Mouse (Mus musculus): Measurements from ENCODE around the gene Havcr1. TPM values are rescaled to one million over a fixed set of nuclear protein-coding genes. Genes with fewer than 3 reads are reported as not detected.
"Not testable (repeated sequence)": the region's sequence is repeated elsewhere in the genome, so short reads cannot be mapped to it uniquely, and the experiment has no call there.

The Havcr1 gene
- not detected for total RNA-seq (2021)

- not testable (repeated sequence) for DNase-seq (ENCODE audit: extremely low spot score in 1 of 2, low spot score in 2 of 2)
- intact Hi-C loops (cut with DNase I), result loop anchor here (10.0 kb wide), 1 partner anchor 290 kb away; no protein-coding TSS in a partner anchor
These were observed at the start of gene Havcr1 for GRCm38 (mm10) chr11:46735076-46735475. Gene Havcr1 (plus strand): TSS chr11:46735080.

GRCm38 (mm10) chr11:46690136-46690535 is 44.7 kb upstream of the Havcr1 start:
- DNase-seq (ENCODE audit: extremely low spot score in 1 of 2, low spot score in 2 of 2), result no peak
- intact Hi-C loops (cut with DNase I), result loop anchor here (10.0 kb wide), 1 partner anchor 55 kb away; no protein-coding TSS in a partner anchor

GRCm38 (mm10) chr11:46695849-46696248 is 39.0 kb upstream of the Havcr1 start:
- intact Hi-C loops (cut with DNase I), result loop anchor here (10.0 kb wide), 1 partner anchor 49 kb away; no protein-coding TSS in a partner anchor
- not testable (repeated sequence) for DNase-seq (ENCODE audit: extremely low spot score in 1 of 2, low spot score in 2 of 2)

GRCm38 (mm10) chr11:46697433-46698277 is 37.2 kb upstream of the Havcr1 start:
- intact Hi-C loops (cut with DNase I), result loop anchor here (10.0 kb wide), 1 partner anchor 47 kb away; no protein-coding TSS in a partner anchor
- no peak for DNase-seq (ENCODE audit: extremely low spot score in 1 of 2, low spot score in 2 of 2)

GRCm38 (mm10) chr11:46698278-46698655 is 36.6 kb upstream of the Havcr1 start:
- DNase-seq (ENCODE audit: extremely low spot score in 1 of 2, low spot score in 2 of 2), result no peak
- intact Hi-C loops (cut with DNase I), result loop anchor here (10.0 kb wide), 1 partner anchor 47 kb away; no protein-coding TSS in a partner anchor

GRCm38 (mm10) chr11:46698830-46699229 is 36.0 kb upstream of the Havcr1 start:
- intact Hi-C loops (cut with DNase I), result loop anchor here (10.0 kb wide), 1 partner anchor 46 kb away; no protein-coding TSS in a partner anchor
- DNase-seq (ENCODE audit: extremely low spot score in 1 of 2, low spot score in 2 of 2), result no peak

GRCm38 (mm10) chr11:46706664-46707356 is 28.1 kb upstream of the Havcr1 start, which contains the start of gene Timd2:
Gene Timd2 (minus strand): TSS chr11:46707061.
- no peak for DNase-seq (ENCODE audit: extremely low spot score in 1 of 2, low spot score in 2 of 2)
- intact Hi-C loops (cut with DNase I), result no loop called here

DNA sequence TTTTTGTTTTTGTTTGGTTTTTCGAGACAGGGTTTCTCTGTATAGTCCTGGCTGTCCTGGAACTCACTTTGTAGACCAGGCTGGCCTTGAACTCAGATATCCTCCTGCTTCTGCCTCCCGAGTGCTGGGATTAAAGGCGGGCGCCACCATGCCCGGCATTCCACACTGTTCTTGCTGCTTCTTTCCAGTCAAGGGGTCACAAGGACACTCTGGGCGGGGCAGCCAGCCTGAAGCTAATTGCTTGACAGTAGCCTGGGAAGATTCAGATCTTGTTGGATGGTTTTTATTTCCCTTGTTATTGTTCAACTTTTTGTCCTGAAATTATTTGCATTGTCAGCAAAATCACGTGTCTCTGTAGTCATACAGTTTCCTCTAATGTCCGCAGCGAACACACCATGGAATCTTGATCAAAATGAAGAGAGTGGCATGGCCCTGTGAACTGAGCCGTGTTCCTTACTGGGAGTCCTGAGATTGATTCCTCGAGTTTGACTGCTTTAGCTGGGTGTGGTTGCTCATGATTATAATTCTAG is 3.3 kb upstream of the Havcr1 start:
- DNase-seq (ENCODE audit: extremely low spot score in 1 of 2, low spot score in 2 of 2), result no peak
- intact Hi-C loops (cut with DNase I), result loop anchor here (10.0 kb wide), 1 partner anchor 287 kb away; no protein-coding TSS in a partner anchor

DNA sequence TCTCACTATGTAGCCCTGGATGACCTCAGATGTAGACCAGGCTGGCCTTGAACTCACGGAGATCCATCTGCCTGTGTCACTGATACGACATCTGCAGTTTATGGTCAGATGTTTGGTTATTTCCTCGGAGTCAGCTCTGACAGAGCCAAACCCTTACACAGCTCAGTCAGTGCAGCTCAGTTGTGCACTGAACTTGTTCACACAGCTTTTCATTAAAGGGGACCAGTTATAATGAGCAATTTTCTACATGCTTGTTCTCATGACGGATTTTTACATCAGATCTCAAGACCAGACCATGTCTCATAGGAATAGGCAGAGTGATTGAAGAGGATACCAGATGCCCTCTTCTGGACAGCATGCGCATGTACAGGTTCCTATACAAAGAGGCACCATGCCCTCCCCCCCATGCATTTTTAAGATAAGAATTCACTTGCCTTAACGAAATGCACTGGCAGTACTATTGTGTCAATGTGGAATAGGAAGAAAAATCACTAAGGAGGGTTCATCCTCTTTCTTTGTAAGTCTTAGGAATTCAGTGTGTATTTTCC is 1.6 kb upstream of the Havcr1 start:
- intact Hi-C loops (cut with DNase I), result loop anchor here (10.0 kb wide), 1 partner anchor 289 kb away; no protein-coding TSS in a partner anchor
- peak in 1 of 2 experiments; percentile 40 for DNase-seq (ENCODE audit: extremely low spot score in 1 of 2, low spot score in 2 of 2)

- intact Hi-C loops (cut with DNase I), result loop anchor here (10.0 kb wide), 1 partner anchor 290 kb away; no protein-coding TSS in a partner anchor
- DNase-seq (ENCODE audit: extremely low spot score in 1 of 2, low spot score in 2 of 2), result no peak
These were observed 263 bp upstream of the Havcr1 start for GRCm38 (mm10) chr11:46734617-46735016.

DNA sequence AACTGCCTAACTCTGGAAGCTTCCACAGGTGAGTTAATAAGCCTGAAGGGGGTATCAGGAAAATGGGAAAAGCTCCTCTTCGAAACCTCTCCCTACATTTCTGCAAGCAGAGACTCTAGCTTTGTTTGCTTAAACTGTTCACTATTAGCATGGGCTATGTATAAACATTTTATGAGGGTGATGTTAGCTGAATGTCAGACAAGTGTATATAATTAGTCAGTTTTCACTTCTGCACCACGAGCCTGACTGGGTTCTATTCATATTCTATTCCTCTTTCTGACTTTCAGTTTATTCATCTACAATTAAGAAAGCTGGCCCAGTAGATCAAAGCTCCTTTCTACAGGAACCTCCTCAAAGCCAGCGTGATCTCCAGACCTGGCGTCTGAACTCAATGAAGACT is 4.6 kb downstream of the Havcr1 start:
- no peak for DNase-seq (ENCODE audit: extremely low spot score in 1 of 2, low spot score in 2 of 2)
- intact Hi-C loops (cut with DNase I), result loop anchor here (10.0 kb wide), 1 partner anchor 295 kb away; no protein-coding TSS in a partner anchor

- intact Hi-C loops (cut with DNase I), result loop anchor here (10.0 kb wide), 1 partner anchor 46 kb away; no protein-coding TSS in a partner anchor
These were observed 6.0 kb downstream of the Havcr1 start for GRCm38 (mm10) chr11:46740886-46741285.

DNA sequence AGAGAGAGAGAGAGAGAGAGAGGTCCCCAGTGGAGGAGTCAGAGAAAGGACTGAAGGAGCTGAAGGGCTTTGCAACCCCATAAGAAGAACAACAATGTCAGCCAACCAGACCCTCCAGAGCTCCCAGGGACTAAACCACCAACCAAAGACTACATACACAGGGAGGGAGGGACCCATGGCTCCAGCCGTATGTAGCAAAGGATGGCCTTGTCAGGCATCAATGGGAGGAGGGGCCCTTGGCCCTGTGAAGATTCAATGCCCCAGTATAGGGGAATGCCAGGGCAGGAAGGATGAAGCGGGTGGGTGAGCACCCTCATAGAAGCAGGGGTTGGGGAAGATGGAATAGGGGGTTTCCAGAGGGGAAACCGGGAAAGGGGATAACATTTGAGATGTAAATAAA is 6.8 kb downstream of the Havcr1 start:
- no peak for DNase-seq (ENCODE audit: extremely low spot score in 1 of 2, low spot score in 2 of 2)
- intact Hi-C loops (cut with DNase I), result loop anchor here (10.0 kb wide), 1 partner anchor 47 kb away; no protein-coding TSS in a partner anchor

More at GRCm38 (mm10) chr11:46740886-46741285, 6.0 kb downstream of the Havcr1 start:
- DNase-seq (ENCODE audit: extremely low spot score in 1 of 2, low spot score in 2 of 2), result no peak

DNA sequence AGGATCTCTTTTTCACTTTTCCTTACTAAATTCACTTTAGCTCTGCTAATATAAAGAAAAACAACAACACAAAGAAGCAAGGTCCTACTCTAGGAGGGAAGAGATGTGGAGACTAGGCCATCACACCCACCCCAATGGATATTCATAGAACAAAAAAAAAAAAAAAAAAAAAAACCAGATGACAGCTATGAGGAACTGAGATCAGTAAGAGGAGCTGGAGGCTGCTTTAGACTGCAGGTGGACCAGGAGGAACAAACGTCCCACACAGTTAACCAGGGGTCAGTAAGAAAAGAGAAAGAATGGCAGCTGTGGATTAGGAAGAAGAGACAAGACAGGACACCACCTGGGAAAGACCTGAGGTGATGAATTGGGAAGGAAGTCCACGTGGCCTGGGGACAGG is 13.1 kb downstream of the Havcr1 start:
- no peak for DNase-seq (ENCODE audit: extremely low spot score in 1 of 2, low spot score in 2 of 2)
- intact Hi-C loops (cut with DNase I), result loop anchor here (10.0 kb wide), 1 partner anchor 53 kb away; no protein-coding TSS in a partner anchor

DNA sequence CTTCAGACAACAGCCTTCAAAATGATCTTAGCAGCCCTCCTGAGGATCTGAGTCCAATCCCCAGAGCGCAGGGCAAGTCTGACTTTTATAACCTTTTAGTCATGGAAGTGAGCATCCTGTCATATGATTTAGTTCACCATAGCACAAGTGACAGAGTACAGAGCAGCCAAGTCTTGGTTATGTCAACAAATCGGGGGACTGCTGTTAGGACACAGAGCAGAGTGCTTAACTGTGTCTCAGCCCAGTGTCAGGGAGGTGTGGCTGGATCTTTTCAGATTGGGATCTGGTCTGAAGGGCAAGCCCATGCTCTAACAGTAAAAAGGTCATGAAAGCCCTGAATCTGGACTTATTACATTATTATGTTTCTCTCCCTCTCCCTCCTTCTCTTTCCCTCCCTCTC is 18.8 kb downstream of the Havcr1 start:
- intact Hi-C loops (cut with DNase I), result no loop called here
- no peak for DNase-seq (ENCODE audit: extremely low spot score in 1 of 2, low spot score in 2 of 2)

- DNase-seq (ENCODE audit: extremely low spot score in 1 of 2, low spot score in 2 of 2), result no peak
- intact Hi-C loops (cut with DNase I), result no loop called here
These were observed 19.8 kb downstream of the Havcr1 start for GRCm38 (mm10) chr11:46754669-46755068.

DNA sequence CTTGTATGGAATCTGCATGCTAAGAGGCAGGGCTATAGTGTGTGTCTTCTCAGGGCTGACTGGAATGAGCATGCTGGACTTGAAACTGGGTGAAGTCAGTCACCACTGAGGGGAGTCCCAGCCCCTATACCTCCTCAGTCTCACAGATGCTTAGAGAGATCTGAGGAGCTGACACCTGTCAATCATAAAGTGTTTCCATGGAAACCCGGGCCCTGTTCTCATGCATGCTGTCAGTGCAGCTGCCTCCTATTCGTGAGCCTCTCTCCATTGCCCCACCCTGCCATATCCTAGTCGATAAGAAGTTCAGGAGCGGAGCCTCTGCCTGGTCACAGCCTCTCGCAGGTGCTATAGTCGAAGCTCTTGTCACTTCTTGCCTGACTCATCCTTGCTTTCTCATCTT is 20.8 kb downstream of the Havcr1 start:
- intact Hi-C loops (cut with DNase I), result not testable (repeated sequence)

DNA sequence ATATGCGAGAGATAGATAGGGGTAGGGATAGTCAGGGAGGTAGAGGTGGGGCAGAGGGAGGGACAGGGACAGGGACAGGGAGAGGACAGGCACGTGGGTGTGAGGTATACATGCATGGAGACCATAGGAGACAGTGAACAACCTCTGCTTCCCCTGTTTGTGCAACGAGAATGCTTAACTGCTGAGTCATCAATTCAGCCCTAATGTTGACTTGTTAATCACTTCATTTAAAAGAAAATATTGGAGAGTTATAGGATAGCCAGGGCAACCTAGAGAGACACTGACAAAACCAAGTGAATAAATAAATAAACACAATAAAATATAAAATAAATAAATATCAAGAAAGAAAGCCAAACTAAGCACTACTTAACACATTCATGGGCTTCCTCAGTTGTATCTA is 42.0 kb downstream of the Havcr1 start:
- intact Hi-C loops (cut with DNase I), result no loop called here
- no peak for DNase-seq (ENCODE audit: extremely low spot score in 1 of 2, low spot score in 2 of 2)

More for the DNA sequence above, 20.8 kb downstream of the Havcr1 start:
- DNase-seq (ENCODE audit: extremely low spot score in 1 of 2, low spot score in 2 of 2), result not testable (repeated sequence)

All from left cerebral cortex, postnatal 10 days (tissue).